Mouse (Mus musculus): Measurements from ENCODE around the gene Rasl10a. TPM values are rescaled to one million over a fixed set of nuclear protein-coding genes. Genes with fewer than 3 reads are reported as not detected.

Gene Rasl10a
- total RNA-seq, 2 experiments from 2014 or later: 0.69 to 1.9 TPM

DNA sequence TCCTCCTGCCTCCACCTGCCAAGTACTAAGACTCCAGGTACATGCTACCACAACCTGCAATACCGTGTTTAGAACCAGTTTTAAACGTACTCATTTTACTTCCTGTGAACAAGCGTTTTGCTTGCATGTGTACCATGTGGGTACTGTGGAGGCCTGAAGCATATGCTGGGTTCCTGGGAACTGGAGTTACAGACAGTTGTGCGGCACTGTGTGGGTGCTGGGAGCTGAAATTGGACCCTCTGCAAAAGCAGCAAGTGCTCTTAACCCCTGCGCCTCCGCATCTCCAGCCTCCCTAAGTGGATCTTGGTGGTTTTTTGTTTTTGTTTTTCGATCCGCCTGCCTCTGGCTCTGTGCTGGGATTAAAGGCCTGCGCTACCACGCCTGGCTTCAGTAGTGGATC, 6.3 kb upstream of the Rasl10a start:
- no peak for DNase-seq
- intact Hi-C loops (cut with DNase I): no loop called here

DNA sequence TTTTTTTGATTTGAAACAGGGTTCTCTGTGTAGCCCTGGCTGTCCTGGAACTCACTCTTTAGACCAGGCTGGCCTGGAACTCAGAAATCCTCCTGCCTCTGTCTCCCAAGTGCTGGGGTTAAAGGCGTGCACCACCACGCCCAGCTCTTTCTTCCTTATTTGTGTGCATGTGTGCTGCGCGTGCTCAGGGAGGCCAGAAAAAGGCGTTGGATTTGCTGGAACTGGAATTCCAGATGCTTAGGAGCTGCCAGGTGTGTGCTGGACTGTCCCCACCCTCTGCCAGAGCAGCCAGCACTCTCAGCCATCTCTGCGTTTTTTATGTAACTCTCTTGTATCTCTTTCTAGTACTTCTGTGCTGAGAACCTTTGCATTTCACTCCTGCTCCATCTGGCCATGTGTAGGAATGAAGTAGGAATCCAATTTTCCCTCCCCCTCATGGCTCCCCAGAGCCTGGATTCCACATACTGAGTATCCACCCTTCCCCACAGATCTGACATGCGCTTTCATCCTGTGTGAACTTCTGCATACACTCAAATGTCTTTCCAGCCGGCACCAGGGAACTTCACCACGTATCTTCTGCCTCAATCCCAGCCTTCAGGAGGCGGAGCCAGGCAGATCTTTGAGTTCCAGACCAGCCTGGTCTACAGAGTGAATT, 5.6 kb upstream of the Rasl10a start:
- DNase-seq: no peak
- intact Hi-C loops (cut with DNase I): no loop called here

DNA sequence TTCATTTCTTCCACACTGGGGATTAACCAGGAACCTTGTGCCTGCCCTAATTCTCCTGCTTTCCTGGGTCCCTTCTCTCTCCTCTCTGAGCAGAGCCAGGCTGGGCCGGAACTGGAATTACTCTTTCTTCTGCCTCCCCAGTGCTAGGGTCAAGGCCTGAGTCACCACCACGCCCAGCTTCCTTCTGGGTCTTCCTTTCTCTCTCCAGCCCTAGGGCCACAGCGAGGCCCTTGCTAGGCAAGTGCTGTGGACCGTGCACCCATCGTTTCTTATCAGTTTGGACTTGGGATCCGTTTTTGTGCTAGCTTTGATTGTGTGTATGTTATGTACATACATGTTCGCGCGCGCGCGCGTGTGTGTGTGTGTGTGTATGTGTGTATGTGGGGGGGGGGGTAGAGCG, 3.8 kb upstream of the Rasl10a start:
- DNase-seq: no peak
- intact Hi-C loops (cut with DNase I): no loop called here

DNA sequence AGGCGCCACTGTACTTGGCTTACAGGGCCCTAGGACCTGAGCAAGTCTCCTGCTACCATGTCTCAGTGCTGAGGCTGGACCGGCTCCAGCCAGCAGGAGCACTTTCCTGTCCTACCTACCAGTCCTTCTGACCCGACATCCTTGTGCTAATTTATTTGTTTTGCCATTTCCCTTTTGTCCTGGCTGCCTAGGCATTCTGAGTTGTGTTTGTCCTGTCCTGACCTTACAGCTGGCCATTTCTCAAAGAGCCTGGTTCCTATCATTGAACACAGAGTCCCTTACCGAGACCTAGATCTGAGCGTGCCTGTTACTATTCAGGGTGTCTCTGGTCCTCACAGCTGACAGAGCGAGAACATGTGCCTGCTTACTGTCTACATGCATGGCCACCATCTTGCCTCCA, 3.1 kb upstream of the Rasl10a start:
- intact Hi-C loops (cut with DNase I): no loop called here
- DNase-seq: no peak

DNA sequence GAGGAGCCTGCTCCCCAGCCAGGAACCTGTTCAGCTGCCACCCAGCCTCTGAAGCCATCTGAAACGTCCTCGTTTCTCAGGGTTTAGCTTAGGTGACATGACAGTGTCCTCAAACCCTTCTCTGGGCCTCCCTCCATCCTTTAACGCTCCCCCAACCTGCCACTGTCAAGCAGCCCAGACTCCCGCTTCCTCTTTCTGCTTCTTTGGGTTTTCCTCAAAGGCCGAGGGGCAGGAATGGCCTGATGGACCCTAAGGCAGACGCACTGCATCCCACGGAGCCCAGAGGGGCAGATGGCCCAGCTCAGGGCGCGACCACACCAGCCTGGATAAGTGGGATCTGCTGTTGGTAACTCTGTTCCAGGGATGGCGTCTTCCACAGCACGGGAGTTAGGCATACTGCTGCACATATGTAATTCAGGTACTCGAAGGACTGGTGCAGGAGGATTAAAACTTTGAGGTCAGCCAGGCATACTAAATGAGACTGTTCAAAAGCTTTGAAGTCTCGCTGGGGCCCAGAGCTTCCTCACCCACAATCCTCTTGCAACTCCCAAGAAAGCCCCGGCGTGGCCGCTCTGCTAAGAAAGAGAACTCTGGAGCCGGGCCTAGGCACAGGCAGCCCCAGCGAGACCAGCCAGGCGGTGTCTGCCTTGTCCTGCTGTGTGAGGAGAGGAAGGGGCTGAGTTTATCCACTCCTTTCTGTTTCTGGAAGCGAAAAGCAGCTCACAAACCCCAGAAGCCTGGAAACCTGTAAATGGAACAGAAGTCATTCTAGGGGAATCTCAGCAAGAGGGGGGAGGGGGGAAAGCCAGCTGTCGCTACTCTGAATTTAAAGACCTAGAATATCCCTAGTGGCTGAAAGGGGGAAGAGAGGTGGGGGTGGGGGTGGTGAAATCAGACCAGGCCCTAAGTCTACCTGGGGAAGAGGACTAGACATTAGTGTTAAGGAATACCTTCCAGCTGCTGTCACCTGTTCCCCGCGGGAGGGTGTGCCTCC, 1.7 kb upstream of the Rasl10a start:
- intact Hi-C loops (cut with DNase I): no loop called here
- no peak for DNase-seq

DNA sequence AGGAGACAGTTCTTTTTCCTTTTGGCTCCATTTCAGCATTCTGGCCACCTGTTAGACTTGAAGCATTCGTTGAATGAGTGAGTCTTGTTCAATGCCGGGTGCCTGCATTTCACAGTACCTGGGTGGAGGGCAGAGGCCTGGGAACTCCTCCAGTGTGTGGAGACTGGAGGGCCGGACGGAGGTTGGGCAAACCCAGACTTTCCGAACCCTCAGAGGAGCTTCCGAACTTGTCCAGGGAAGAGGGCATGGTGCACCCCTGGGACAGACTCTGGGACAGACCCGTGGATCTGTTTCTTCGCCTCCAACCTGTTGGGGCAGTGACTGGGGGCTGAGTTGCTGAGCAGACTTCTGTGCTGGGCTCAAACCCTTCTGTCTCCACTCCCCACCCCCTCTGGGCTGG, 864 bp upstream of the Rasl10a start:
- intact Hi-C loops (cut with DNase I): no loop called here
- DNase-seq: no peak

DNA sequence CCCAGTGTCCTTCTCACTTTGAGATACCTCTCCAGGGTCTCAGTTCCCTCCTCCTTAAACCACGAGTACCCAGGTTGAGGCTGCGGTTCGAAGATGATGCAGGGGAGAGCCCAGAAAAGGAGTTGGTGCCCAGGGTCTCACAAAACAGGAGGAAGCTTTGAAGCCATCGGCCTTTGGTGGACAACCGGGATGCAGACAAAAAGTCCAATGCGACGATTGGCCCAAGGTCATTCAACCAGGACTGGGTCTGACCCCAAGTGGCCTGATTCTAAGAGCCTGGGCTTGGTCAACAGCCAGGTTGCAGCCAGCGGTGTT, 430 bp upstream of the Rasl10a start:
- no peak for DNase-seq
- intact Hi-C loops (cut with DNase I): no loop called here

DNA sequence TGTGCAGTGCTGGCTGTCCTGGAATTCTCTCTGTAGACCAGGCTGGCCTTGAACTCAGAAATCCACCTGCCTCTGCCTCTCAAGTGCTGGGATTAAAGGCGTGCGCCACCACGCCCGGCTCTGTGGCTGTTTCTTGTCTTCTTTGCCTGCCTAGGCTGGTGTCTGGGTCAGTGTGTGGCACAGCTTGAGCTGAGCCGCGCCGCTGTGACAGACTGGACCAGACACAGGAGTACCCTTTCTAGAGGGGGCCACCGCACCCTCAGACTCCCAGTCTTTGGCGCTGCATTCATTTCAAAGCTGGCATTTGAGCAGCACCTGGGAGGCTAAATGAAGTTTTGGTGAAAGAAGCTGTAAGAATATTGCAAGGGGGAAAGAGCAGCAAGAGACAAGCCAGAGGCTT, 855 bp downstream of the Rasl10a start:
- DNase-seq: no peak
- intact Hi-C loops (cut with DNase I): no loop called here

DNA sequence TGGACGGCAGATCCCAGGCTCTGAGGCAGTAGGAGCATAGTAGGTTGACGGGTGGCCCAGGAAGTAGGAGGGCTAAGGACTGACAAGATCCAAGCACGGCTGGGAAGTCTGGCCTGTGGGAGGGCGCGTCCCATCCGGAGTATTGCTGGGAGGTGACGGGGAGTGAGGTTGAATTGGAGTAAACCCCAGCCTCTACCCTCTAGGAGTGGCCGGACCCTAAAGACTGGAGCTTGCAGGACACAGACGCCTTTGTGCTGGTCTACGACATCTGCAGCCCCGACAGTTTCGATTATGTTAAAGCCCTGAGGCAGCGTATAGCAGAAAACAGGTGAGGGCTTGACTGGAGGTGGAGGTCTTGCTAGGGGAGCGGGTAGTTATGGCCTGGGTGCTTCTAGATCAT, 1.3 kb downstream of the Rasl10a start:
- DNase-seq: peak in 1 of 2 experiments; percentile 29
- intact Hi-C loops (cut with DNase I): no loop called here

DNA sequence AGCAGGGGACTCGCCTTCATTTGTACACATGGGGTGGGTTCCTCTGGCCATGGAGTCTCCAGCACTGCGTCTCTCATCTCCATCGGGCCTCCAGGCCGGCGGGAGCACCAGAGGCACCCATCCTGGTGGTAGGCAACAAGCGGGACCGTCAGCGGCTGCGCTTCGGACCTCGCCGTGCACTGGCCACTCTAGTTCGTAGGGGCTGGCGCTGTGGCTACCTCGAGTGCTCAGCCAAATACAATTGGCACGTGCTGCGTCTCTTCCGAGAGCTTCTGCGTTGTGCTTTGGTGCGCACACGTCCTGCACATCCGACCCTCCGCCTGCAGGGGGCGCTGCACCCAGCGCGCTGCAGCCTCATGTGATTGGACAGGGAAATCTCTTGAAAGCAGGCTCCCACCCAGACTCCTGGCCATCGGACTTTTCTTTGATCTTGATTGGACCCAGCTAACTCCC, 1.8 kb downstream of the Rasl10a start:
- intact Hi-C loops (cut with DNase I): no loop called here
- peak in 1 of 2 experiments; percentile 59 for DNase-seq

DNA sequence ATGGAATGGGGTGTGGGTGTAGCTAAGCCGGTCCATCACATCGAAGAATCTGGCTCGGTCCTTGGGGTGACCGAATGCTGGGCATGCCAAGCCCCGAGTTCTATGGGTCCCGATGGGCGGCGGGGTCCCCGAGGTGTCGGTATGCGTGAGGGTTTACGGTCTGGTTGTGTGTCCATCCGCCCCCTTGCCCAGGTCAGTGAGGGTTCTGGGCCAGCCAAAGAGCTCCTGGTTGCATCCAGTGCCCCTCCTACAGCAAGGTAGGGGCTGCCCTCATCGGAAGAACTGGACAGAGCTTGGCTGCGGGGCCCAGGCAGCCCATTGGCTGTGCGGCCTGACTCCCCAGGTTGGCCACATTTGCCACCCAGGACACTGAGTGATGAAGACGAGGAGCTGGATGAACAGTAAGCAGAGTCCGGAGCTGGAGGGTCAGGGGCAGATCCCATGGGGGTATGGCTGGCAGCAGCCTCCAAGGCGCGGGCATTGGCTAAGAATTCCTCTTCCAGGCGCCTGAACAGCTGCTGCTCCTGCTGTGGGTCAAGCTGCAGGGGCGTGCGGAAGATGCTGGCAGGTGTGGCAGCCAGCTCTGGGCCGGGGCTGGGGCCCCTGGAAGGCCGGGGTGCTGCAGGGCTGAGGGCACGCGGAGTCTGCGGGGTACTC, 3.0 kb downstream of the Rasl10a start:
- intact Hi-C loops (cut with DNase I): no loop called here

DNA sequence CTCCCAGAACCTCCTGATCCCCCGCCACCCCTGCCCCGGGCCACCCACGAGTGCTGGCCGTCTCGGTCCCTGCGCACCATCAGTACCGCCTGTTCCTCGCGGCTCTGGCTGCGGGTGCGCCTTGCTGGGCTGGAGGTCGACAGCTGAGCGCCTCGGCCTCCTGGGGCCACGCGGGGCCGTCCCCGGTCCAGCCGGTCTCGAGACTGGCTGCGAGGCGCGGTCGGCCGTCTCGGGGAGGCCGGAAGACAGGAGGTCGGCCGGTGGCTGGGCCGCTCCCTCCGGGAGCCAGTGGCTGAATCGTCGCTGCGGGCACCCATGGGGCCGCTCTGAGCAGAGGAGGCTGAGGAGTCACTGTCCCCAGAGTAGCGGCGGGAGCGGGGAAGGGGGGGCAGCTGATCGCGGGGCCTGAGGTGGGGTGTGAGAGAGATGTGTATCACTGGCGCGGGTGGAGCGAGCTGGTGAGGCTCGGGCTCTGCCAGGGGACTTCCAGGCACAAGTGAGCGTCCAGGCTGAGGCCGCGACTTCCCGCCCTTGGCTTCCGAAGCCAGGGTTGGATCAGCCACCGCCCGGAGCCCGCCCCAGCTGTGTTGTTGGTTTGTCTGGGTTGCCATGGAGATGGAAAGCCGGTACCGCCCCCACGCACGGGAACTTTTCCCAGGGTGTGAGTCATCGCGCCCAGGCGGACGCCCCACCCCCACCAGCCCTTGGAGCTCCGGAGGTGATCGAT, 3.6 kb downstream of the Rasl10a start:
- intact Hi-C loops (cut with DNase I): no loop called here
- peak; percentile 97 for DNase-seq

More for the DNA sequence above, 3.0 kb downstream of the Rasl10a start:
- DNase-seq: no peak

DNA sequence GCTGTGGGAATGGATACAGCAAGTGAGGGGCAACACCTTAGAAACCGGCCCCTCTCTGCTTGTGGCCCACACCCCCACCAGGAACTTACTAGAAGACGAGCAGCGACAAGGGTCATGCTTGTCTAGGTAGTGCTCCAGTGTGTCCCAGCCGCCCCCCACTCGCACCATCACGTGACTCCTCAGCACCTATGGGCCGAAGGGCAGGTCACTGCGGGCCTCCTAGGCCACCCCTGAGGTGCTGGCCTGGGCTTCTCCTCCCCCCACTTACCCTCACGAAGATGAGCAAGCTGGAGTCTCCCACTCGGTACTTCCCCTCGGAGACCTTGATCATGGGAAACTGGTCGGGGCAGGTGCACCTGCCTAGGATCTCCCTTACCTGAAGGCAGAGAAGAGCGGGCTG, 4.4 kb downstream of the Rasl10a start:
- intact Hi-C loops (cut with DNase I): no loop called here
- DNase-seq: peak in 1 of 2 experiments; percentile 23

DNA sequence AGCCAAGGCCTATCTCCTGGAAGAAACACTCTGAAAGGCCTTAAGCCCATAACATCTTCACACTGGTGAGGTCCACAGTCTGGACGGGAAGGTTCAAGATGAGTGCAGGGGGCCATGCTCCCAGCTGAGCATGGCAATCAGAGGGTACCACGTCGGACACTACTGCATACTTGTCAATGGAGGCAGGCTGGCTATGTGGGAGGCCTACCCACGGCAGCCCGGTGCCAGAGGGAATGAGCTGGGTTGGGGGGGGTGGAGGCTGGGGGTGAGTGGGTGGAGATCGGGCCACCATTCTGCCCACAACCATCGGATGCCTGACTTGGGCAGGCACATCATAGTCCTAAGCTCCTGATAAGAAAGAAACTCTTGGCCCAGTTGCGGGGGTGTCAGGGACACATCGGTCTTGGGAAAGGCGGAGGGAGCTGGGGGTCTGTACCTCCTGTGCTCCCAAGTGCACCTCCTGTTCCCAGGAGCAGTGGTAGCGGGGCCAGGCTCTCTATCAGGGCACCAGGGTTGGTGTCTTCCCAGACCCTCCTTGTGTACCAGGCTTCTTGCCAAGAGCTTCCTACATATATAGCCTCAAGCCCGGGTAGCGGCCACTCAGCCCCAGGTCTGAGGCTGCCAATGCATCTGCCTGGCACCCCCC, 5.1 kb downstream of the Rasl10a start:
- intact Hi-C loops (cut with DNase I): no loop called here
- DNase-seq: no peak

DNA sequence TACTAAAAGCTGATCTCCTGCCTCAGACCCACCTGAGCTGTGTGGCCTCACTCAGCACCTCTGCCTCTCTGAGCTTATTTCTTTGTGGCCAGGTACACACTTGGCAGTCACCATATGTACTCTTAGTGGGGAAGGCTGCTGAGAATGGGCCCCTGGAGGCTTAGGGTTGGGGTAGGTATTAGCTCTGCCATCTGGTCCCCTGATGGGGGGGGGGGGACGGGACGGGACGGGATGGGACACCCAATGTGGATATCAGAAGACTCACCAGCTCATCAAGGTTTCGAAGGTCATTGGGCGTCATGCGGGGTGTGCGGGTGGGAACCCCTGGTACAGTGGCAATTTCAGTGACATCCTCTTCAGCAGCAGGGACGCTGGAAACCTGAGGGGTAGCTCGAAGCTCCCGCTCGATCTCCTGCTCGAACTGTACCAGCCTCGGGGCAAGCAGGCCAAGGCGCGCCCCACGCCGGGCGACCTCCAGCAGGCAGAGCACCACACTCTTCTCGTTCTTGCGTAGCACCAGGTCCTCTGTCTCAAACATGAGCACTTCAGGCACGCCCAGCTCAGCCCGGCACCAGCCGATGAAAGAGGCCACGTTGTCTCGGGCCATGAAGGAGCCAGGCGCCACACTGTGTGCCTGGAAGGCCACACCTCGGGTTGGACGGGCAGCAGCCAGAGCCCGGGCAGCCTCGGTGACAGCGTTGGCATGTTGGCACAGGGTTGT, 5.8 kb downstream of the Rasl10a start:
- intact Hi-C loops (cut with DNase I): no loop called here
- no peak for DNase-seq

DNA sequence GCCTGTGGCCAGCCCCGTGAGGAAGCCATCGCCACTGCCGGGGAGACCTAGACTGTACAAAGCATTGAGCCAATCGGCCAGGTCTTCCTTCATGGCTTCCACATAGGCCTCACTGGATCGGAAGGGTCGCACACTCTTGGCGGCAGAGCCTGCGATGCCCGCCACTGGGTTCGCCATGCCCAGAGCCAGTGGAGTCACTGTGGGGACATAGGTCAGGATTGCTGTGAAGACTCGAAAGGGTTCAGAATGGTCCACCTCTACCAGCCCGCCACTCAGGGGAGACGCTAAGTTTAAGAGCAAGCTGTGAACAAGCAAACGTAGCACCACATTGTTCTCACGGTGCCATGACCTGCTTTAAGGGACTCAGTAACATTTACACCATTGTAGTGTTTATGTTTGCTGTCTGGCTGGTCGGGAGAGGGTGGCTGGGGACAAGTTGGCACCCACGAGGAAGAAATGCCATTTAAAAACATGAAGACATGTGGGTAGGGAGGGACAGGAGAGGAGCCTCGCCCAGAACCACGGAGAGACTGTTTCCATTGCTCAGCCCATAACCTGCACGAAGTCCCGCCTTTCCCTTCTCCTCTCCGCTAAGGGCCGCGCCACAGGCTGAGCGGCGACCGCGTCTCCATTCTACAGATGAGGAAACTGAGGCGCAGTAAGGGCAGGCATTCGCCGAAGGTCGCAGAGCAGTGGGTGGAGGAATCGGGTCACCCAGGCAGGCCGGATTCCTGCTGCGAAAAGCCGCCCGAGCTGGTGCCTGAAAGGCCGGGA, 6.5 kb downstream of the Rasl10a start:
- intact Hi-C loops (cut with DNase I): loop anchor here (1.0 kb wide), 1 partner anchor 49 kb away; no protein-coding TSS in a partner anchor
- peak in 1 of 2 experiments; percentile 42 for DNase-seq

DNA sequence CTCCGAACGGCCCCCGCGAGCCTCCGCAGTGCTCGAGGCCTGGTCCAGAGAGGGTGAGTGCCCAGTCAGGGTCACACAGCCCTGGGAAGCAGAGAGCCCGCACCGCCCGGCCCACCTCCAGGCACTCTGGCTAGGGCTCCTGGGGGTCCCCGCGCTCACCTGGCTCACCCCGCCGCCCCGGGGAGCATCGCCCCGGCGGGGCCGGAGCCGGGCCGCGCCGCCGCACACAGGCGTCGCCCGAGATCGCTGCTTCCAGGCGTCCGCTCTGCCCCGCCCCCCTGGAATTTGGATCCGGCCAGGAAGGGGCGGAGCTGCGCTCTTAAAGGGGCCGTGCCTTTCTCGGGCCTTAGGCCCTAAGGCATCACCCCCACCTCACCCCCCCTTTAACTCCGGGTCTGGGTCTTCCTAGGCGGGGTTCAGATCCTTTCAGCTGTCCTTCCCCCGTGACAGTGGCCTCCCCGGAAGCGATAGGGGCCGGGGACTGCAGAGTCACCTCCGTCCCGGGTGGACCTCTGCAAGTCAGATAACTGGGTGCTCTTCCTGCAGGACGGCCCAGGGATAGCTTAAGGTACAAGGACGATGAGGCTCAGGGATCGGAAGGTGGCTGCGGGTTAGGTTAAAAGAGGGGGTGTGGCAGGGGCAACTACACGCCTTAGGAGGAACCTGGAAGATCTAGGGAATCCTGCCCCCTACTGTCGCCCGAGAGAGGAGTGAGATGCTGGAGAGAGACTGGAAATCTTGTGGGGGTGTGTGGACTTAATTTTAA, 7.3 kb downstream of the Rasl10a start, which contains the start of gene Gas2l1:
Gas2l1 (minus strand) TSS at position 272 of the 766 bp plus-strand sequence.
- DNase-seq: peak; percentile 93 to 94
- intact Hi-C loops (cut with DNase I): loop anchor here (1.0 kb wide), 1 partner anchor 50 kb away; no protein-coding TSS in a partner anchor

DNA sequence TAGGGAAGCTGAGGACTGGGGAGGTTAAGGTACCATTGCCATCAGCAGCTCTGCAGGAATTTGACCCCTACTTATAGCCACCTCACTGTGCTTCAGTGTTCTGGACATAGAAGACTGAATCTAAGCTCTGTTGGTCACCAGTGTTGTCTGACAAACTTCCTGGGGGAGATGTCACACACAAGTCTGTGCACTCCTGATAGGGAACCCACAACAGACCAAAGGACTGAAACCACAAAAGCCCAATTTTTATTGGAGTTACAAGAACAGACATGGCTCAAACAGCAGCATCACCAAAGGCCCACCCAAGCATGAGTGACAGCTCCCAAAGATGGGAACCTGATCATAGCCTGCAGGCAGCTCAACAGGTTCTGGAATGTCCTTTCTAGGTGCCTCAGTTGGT, 9.1 kb downstream of the Rasl10a start:
- DNase-seq: no peak
- intact Hi-C loops (cut with DNase I): no loop called here
